Mouse (Mus musculus) ES-Bruce4 (cell line): ENCODE measurements at regions not wholly inside any gene's neighbourhood (a gene's known extent, or its start where the extent isn't known, plus 50 kb on each side); places are given as distances from the start of the nearest gene placed in this dataset.

Experiments used
- H3K27ac ChIP-seq: 2 replicates; pipeline ENCODE4 v1.5.1; 2012; ENCODE audit warnings: low read length, inconsistent platforms; ENCODE audit not compliant: insufficient read depth
- H3K27me3 ChIP-seq: 2 replicates; pipeline ENCODE4 v1.6.1; 2012; ENCODE audit warnings: mild to moderate bottlenecking, low read length, inconsistent platforms; ENCODE audit not compliant: control insufficient read depth, poor library complexity, insufficient read depth, severe bottlenecking
- H3K36me3 ChIP-seq: 2 replicates; pipeline ENCODE4 v1.6.1; 2012; ENCODE audit warnings: inconsistent platforms, mild to moderate bottlenecking, low read length, moderate library complexity; ENCODE audit not compliant: control insufficient read depth, poor library complexity, insufficient read depth, severe bottlenecking
- H3K4me1 ChIP-seq: one replicate; pipeline ENCODE4 v1.8.1; 2011; ENCODE audit warnings: low read length; ENCODE audit not compliant: control insufficient read depth, insufficient read depth
- H3K4me3 ChIP-seq: 2 replicates; pipeline ENCODE4 v1.5.1; 2011; ENCODE audit warnings: low read depth, mild to moderate bottlenecking, low read length
- H3K9ac ChIP-seq: 2 replicates; pipeline ENCODE4 v1.6.1; 2012; ENCODE audit warnings: low read depth, mild to moderate bottlenecking, inconsistent platforms; ENCODE audit not compliant: poor library complexity, severe bottlenecking
- H3K9me3 ChIP-seq: replicated peaks from 2 replicates; pipeline ENCODE4 v1.6.1; 2012; ENCODE audit warnings: mild to moderate bottlenecking, low read length, inconsistent platforms; ENCODE audit not compliant: control insufficient read depth, poor library complexity, insufficient read depth, severe bottlenecking
- CTCF ChIP-seq: IDR thresholded peaks from one replicate; pipeline ENCODE4 v1.8.1; 2011; ENCODE audit warnings: low read depth, low read length
- EP300 ChIP-seq: IDR thresholded peaks from 2 replicates; pipeline ENCODE4 v1.6.1; 2011; ENCODE audit warnings: low read depth, low read length; ENCODE audit not compliant: insufficient read depth
- POLR2A ChIP-seq: IDR thresholded peaks from one replicate; pipeline ENCODE4 v1.8.1; 2011; ENCODE audit warnings: low read length; ENCODE audit not compliant: insufficient read depth

DNA sequence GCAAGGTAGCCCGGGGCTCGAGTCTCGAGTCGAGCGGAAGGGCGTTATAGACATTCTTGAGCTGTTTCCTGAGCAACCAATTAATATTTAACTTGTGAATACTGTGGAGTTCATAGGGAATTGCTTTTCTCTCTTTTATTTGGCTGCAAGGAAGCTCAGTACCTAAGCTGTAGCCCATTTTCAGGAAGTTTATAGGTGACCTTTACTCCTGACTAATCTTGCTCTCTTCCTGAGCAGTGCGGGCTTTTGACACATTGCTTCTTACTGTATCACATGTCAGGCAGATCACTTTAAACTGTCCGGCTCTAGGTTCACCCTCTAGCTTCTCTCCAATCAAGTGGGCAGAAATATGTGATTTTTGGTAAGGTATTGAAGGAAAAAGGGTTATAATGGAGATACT is 51.4 kb upstream of the Pard3b start:
- Histone ChIP-seq H3K4me3 (no peak overlapping the region), H3K4me1 (no peaks in the 10 kb centered on the region), H3K27ac (no peak overlapping the region), H3K9ac (no peak overlapping the region), H3K9me3 (peaks cover 4% of the 10 kb centered on the region; the same call in 1 of the 2 replicates), H3K27me3 (no peaks in the 10 kb centered on the region), H3K36me3 (no peaks in the 10 kb centered on the region)
- TF ChIP-seq POLR2A: no peak
- no peak for TF ChIP-seq EP300
- TF ChIP-seq CTCF: no peak
